Mouse (Mus musculus): ENCODE results near the gene Zdhhc18. TPM values are rescaled to one million over a fixed set of nuclear protein-coding genes. Genes with fewer than 3 reads are reported as not detected.
A peak's percentile ranks its signal among the peaks of the same experiment; 100 is the strongest.

The Zdhhc18 gene
- total RNA-seq, 2 experiments from 2014 or later: 17.2 to 17.3 TPM

DNA sequence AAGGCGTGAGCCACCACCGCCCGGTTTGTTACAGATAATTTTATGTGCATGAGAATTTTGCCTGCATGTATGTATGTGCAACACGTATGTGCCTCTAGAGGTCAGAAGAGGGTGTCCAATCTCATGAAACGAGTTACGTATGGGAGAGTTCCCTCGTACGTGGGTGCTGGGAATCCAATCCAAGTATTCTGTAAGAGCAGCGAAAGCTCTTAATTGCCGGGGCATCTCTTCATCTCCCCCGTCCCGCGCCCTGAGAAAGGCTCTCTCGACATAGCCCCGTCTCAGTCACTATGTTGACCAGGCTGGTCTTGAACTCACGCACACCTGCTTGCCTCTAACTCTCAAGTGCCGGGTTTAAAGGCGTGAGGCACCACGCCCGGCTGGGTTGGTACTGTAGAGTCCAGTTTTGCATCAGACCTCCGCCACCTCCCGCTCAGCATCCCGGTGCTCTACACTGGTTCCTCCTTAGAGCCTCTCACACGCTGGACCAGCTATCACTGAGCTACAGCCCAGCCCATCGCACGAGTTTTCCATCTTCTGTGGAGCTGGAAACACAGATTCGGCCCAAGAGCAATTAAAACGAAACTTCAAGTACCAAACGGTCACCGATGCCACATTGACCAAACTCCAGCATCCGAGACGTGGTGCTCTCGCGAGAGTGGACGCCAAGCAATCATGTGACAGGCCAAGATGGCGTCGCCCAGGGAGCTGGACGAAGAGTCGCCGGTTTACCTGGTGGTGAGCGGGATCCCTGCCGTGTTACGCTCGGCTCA is 75.7 kb downstream of the Zdhhc18 start, which contains the start of gene Gpatch3:
Gpatch3 (plus strand) TSS at position 676 of the 773 bp plus-strand sequence.
- intact Hi-C loops (cut with DNase I): no loop called here
- DNase-seq: peak; percentile 91 to 92

DNA sequence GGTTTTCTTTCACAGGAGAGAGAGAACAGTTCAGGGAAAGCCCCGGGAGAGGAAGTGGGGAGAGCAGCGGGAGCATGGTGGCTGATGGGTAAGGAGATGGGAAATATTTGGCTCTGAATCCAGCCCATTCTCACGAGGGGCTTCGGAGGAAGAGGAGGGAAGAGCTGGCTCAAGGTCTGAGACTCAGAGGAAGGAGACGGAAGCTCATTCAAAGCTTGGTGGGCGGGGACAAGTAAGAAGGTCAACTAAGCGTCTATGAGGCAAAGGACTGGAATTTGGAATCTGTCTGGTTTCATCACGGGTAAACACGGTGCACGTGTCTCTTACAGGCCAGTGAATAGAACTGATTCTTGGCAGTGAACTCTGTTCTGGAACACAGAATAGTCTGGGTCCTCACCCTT is 79.9 kb downstream of the Zdhhc18 start:
- DNase-seq: no peak
- intact Hi-C loops (cut with DNase I): no loop called here

GRCm38 (mm10) chr4:133569291-133570065 is 80.5 kb downstream of the Zdhhc18 start:
- intact Hi-C loops (cut with DNase I): no loop called here
- no peak for DNase-seq

GRCm38 (mm10) chr4:133567251-133567650 is 82.7 kb downstream of the Zdhhc18 start:
- intact Hi-C loops (cut with DNase I): no loop called here
- no peak for DNase-seq

DNA sequence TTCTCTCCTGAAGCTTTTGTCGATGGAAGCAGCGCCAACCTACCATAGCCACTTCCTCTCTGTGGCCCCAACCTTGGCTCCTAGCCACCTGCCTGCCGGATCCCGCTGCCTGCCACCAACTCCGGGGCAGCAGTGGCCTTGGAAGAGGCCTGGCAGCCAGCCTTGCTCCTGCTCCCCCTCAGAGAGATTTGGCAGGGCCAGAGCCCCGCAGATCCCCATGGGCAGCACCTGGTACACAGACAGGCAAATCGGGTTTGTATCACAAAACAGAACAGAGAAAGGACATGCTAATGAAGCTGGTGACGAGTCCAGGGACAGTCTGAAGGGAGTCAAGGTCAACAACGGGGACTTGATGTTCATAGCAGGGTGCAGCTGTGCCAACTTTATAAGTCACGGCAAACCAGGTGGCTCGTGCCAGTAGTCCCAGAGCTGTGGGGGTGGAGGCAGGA is 86.8 kb downstream of the Zdhhc18 start:
- DNase-seq: peak; percentile 66 to 75
- intact Hi-C loops (cut with DNase I): no loop called here

DNA sequence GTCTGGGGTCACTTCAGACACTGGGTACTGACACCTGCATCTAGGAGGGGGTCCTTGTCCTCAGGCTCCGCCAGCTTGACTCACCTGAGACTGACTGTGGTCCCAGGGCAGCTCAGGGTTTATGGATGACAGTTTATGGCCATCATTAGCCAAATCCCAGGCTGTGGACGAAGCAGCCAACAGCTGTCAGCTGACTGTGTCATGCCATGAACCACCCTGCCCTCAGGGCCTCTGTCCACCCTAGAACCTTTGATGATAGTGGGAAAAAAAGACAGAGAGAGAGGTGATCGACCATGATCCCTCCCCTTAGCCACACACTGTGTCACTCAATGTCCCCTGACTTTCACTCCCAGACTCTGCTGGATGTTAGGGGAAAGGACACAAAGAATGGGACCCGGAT is 88.3 kb downstream of the Zdhhc18 start:
- intact Hi-C loops (cut with DNase I): no loop called here
- DNase-seq: no peak

GRCm38 (mm10) chr4:133559846-133560245 is 90.1 kb downstream of the Zdhhc18 start:
- DNase-seq: no peak
- intact Hi-C loops (cut with DNase I): no loop called here

DNA sequence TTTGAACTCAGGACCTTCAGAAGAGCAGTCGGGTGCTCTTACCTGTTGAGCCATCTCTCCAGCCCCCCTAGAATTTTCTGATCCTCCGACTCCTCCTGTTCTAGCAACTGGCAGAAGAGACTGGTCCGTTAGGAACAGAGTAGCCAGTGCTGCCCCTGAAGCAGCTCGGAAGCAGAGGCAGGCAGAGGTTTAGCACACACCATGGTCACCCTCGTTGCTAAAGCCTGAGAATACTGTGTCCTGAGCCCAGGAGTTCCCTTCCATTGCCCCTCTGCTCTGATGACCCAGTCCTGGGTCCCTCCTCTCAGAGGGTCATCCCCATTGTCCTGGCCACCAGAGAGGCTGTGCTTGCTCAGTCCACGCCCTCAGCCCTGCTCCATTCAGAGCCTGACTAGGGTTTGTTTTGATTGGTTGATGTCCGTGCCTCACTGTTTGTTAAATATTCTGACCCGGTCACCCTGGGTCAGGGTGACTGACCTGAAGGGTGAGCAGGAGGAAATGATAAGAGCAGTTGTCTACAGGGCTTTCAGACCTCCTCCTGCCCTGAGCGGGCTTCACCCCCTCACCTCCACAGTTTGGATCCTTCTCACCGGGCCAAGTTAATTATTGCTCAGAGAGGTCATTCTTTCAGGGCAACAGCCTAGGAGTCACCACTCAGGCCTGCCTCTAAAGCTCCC is 92.8 kb downstream of the Zdhhc18 start:
- intact Hi-C loops (cut with DNase I): no loop called here
- no peak for DNase-seq

Small RNA genes lying within 50 kb of the gene (microRNA-seq; reads per million reads assigned to microRNA genes)
- 0 reads per million in 2 experiments for gene Gm23158 (ENCODE audit: borderline number of aligned reads in 2 of 2)

Other genes starting within 250 kb of the Zdhhc18 start
- gene Tent5b, start 170.0 kb downstream of the Zdhhc18 start, total RNA-seq (2021): 1 to 10 TPM; 2.1 to 2.2 TPM
- gene Trnp1, start 151.6 kb downstream of the Zdhhc18 start, total RNA-seq (2021): 1 to 10 TPM; 1.7 to 2.0 TPM
- gene Kdf1, start 131.2 kb downstream of the Zdhhc18 start, total RNA-seq (2021): not detected
- gene Nudc, start 104.2 kb downstream of the Zdhhc18 start, total RNA-seq (2021): 10 to 100 TPM; 68.6 to 76.2 TPM
- gene Nr0b2, start 96.8 kb downstream of the Zdhhc18 start, total RNA-seq (2021): 10 to 100 TPM; 14.2 to 15.3 TPM
- gene Gpatch3, start 75.4 kb downstream of the Zdhhc18 start, total RNA-seq (2021): 1 to 10 TPM; 3.3 to 5.5 TPM
- 1 to 10 TPM; 7.0 TPM for gene Gpn2, start 65.8 kb downstream of the Zdhhc18 start, total RNA-seq (2021)
- gene Sfn, start 48.0 kb downstream of the Zdhhc18 start, total RNA-seq (2021): 1 to 10 TPM; 1.1 to 1.5 TPM
- 10 to 100 TPM; 10.8 to 11.3 TPM for gene Pigv, start 22.5 kb upstream of the Zdhhc18 start, total RNA-seq (2021)
- gene Arid1a, start 106.6 kb upstream of the Zdhhc18 start, total RNA-seq (2021): 10 to 100 TPM; 37.7 to 42.1 TPM
- 1 to 10 TPM; 5.1 to 6.4 TPM for gene Rps6ka1, start 237.6 kb upstream of the Zdhhc18 start, total RNA-seq (2021)

All from heart, postnatal 36 days (tissue).